In the genomic region with DNA sequence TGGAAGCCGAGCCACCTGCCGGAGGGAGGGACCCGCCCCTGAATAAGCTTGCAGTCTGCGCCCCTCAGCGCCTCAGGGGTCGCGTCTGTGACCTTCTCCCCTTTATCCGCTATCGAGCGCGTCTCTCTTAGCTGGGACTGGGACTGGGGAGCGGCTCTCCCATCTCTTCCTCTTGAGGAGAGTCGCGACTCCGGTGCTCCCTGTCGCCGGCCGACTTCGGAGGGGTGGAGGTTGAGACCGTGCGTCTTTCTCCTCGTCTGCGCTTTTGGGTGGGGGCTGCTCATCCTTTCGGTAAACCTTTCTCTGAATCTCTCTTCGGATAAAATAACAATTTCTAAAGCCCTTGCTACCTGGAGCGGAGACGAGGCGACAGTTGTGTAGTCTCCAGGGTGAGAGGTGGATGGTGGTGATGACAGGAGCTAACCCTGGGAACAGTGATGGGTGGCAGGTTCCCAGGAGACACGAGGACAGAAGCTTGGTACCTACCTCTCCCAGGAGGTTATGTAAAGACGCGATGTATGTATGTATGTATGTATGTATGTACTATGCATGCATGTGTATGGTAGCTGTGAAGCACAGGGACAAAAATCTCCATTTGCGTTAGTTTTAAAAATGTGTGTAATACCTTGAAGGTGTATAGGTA, we compare ENCODE assay signal across 7 mouse cellular contexts. TPM values are rescaled to one million over a fixed set of nuclear protein-coding genes. Genes with fewer than 3 reads are reported as not detected.
DNase-seq lines count a peak whose midpoint lies in the region; ATAC-seq and TF ChIP-seq lines count a peak whose summit lies in the region.

No protein-coding gene starts in this region.

- H3K4me3 ChIP-seq in lung, embryonic 15.5 days = peak overlapping the region; percentile 61
- H3K4me3 ChIP-seq in bone marrow, adult 2 months (replicated peaks; ENCODE audit: control insufficient read depth, low read depth, low read length) = peak overlapping the region; percentile 80
- peak overlapping the region; percentile 57 for H3K4me3 ChIP-seq in embryonic fibroblast, embryonic 13.5 days (ENCODE audit: insufficient read depth, low read length)
- H3K4me3 ChIP-seq in intestine, embryonic 15.5 days (replicated peaks) = peak overlapping the region; percentile 97

- H3K36me3 ChIP-seq in lung, embryonic 15.5 days = no peaks in the 10 kb centered on the region
- H3K36me3 ChIP-seq in intestine, embryonic 15.5 days = no peaks in the 10 kb centered on the region

- no peak for TF ChIP-seq CTCF in bone marrow, adult 2 months (IDR thresholded peaks at IDR 0.05; ENCODE audit: control insufficient read depth, insufficient read depth, low read length)
- no peak for TF ChIP-seq CTCF in embryonic fibroblast, embryonic 13.5 days (IDR thresholded peaks at IDR 0.05; ENCODE audit: borderline replicate concordance, insufficient read depth, low read length)

- ATAC-seq in lung, embryonic 15.5 days (ENCODE audit: borderline replicate concordance, extremely low read depth, low FRiP score, low TSS enrichment) = peak; percentile 72; the same call in 1 of the 2 replicates
- ATAC-seq in intestine, embryonic 15.5 days = peak; percentile 63

- 1% methylated on average over 32 of the region's 32 CpGs for WGBS in lung, embryonic 15.5 days
- under 1% methylated on average over 32 of the region's 32 CpGs for WGBS in bone marrow, adult 2 months
- 1% methylated on average over 32 of the region's 32 CpGs for WGBS in intestine, embryonic 15.5 days

- H3K27me3 ChIP-seq in lung, embryonic 15.5 days = no peaks in the 10 kb centered on the region
- no peaks in the 10 kb centered on the region for H3K27me3 ChIP-seq in intestine, embryonic 15.5 days (replicated peaks)

- H3K9me3 ChIP-seq in lung, embryonic 15.5 days = no peaks in the 10 kb centered on the region
- no peaks in the 10 kb centered on the region for H3K9me3 ChIP-seq in intestine, embryonic 15.5 days

- DNase-seq in lung, postnatal 4 days = no peak
- peak; percentile 47 for DNase-seq in mesoderm, embryonic 11.5 days (ENCODE audit: low read depth, low spot score)
- no peak for DNase-seq in B cell, adult 2 months

- peak overlapping the region; percentile 85 for H3K9ac ChIP-seq in lung, embryonic 15.5 days
- peak overlapping the region; percentile 94 for H3K9ac ChIP-seq in intestine, embryonic 15.5 days

- no peak for TF ChIP-seq POLR2A in bone marrow, adult 2 months (IDR thresholded peaks at IDR 0.05; ENCODE audit: borderline replicate concordance, control insufficient read depth, low read depth, low read length)
- TF ChIP-seq POLR2A in embryonic fibroblast, embryonic 13.5 days (IDR thresholded peaks at IDR 0.05; ENCODE audit: low read depth, low read length) = no peak

- H3K4me1 ChIP-seq in lung, embryonic 15.5 days = peaks cover 13% of the 10 kb centered on the region; the same call in 1 of the 2 replicates
- peaks cover 3% of the 10 kb centered on the region for H3K4me1 ChIP-seq in bone marrow, adult 2 months (ENCODE audit: control insufficient read depth, insufficient read depth, low read length)
- no peaks in the 10 kb centered on the region; the same call in 1 of the 2 replicates for H3K4me1 ChIP-seq in embryonic fibroblast, embryonic 13.5 days (ENCODE audit: control insufficient read depth, insufficient read depth, low read length)
- H3K4me1 ChIP-seq in intestine, embryonic 15.5 days (replicated peaks) = peaks cover 3% of the 10 kb centered on the region; the same call in 1 of the 2 replicates

- H3K27ac ChIP-seq in lung, embryonic 15.5 days = peak overlapping the region; percentile 88
- peak overlapping the region; percentile 98 for H3K27ac ChIP-seq in bone marrow, adult 2 months (ENCODE audit: control insufficient read depth, insufficient read depth, low read depth, low read length, poor library complexity)
- H3K27ac ChIP-seq in embryonic fibroblast, embryonic 13.5 days (ENCODE audit: insufficient read depth, low read length) = peak overlapping the region; percentile 59
- peak overlapping the region; percentile 94 for H3K27ac ChIP-seq in intestine, embryonic 15.5 days

- H3K4me2 ChIP-seq in lung, embryonic 15.5 days = peak overlapping the region; percentile 87
- peak overlapping the region; percentile 66 for H3K4me2 ChIP-seq in intestine, embryonic 15.5 days (replicated peaks)

RNA-seq across cellular contexts. Expression of a gene that starts 0.7 kb away (rescaled TPM):
- polyA plus RNA-seq in lung, embryonic 15.5 days (2015; fragmentation: Nextera tagmentation; extraction: Ambion mirVana) = 17.8 and 18.9 TPM in 2 replicates
- 37.8 and 47.3 TPM in 2 replicates for polyA plus RNA-seq in bone marrow, adult 2 months (2011; ENCODE audit: insufficient read depth, insufficient read length, low replicate concordance, missing spikeins)
- 28.3 and 34.9 TPM in 2 replicates for polyA plus RNA-seq in embryonic fibroblast, embryonic 13.5 days (2011; ENCODE audit: insufficient read length, low read depth, missing spikeins)
- 16.6 and 18.0 TPM in 2 replicates for polyA plus RNA-seq in intestine, embryonic 15.5 days (2015; fragmentation: Nextera tagmentation; extraction: Ambion mirVana)
